Mouse (Mus musculus): ENCODE data around the gene Fam107b.

Gene Fam107b

GRCm38 (mm10) chr2:3739351-3739961 is 169.2 kb downstream of the Fam107b start:
- DNase-seq (ENCODE audit: low read depth, low spot score): no peak

- no peak for DNase-seq (ENCODE audit: low read depth, low spot score)
Observed at GRCm38 (mm10) chr2:3740256-3740655, 170.0 kb downstream of the Fam107b start.

DNA sequence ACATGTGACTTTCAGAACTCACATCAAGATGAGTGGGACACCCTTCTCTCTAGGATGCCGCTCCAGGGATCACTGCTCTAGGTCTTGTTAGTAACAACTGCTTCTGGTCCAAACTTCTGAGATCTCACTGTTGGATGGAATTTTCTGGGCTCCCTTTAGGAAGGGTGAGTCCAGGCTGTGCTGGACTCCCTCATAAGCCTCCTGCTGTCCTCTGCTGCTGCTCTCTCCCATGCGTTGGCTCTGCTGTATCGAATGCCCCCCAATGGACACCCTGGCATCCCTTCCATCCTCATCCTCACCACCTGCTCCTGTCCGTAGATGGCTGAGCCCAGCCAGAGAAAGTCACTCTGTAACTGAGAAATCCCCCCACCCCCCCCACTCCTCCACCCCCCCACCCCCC is 170.4 kb downstream of the Fam107b start:
- DNase-seq (ENCODE audit: low read depth, low spot score): no peak

DNA sequence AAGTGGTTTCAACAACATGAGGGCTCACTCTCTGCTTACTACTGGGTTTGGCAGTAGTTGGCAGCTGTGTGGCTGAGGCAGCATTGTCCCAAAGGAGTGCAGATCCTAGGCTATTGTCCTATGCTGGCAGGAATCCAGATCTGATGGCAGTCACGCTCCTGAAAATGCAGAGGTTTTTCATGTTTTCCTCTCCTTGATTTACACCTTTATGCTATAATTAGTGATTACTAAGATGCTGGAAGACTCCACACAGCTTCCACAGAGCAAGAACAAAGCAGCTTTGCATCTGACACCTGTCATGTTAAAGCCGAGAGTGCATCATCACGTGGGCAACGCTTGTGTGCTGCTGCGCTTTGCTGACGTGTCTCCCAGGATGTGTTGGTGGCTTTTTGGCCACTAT is 172.2 kb downstream of the Fam107b start:
- DNase-seq (ENCODE audit: low read depth, low spot score): no peak

DNA sequence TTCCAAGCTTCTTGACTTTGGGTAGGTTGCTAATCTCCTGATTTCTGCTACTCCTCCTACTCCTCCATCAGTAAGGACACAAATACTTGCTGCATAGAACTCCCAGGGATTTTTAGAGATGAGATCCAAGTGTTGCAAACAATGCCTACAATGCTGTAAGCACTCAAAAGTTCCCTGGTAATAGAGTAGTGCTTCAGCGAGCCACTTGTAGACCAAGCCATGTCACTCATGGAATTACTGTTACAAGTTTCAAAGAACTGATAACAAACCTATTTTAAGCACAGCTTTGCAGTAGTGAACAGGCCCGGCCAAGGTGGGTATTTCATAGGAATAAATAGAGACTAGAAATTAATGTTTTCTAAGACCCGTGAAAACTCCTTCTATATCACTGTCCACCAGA is 174.8 kb downstream of the Fam107b start:
- DNase-seq (ENCODE audit: low read depth, low spot score): no peak

DNA sequence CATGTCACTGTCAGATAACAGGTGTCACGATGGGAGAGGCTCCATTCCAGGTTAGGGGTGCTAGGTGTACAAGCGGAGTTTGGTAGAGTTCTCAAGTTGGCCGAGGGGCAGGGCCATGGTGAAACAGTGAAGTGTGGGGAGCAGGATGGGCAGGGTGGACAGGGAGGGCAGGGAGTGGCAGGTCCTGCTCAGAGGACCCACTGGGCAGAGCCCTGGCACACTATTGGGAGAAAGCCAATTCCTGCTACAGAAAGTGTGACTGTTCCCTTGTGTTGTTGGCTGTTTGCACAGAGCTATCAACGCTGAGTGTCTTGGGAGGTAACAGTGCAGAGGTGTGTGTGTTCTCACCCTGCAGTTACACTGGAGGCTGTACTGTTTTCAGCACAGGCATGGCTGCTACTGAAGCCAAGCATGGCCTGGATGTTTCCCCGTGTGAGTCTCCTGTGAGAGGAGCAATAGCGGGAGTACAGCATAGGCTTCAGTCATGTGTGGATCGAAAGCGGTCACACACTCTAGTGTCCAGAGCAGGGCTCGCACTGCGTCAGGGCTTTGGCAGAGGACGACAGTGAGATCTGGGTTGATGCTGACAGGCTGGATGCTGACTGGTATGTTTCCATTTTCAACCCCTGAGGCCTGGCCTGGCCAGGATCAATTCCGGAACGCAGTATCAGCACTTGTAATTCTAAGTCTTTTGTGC is 175.8 kb downstream of the Fam107b start:
- DNase-seq (ENCODE audit: low read depth, low spot score): no peak

- no peak for DNase-seq (ENCODE audit: low read depth, low spot score)
Observed at GRCm38 (mm10) chr2:3748714-3749503, 178.6 kb downstream of the Fam107b start.

GRCm38 (mm10) chr2:3749504-3750024 is 179.3 kb downstream of the Fam107b start:
- DNase-seq (ENCODE audit: low read depth, low spot score): peak; percentile 32

- DNase-seq (ENCODE audit: low read depth, low spot score): no peak
Observed at GRCm38 (mm10) chr2:3750126-3750525, 179.8 kb downstream of the Fam107b start.

- DNase-seq (ENCODE audit: low read depth, low spot score): no peak
Observed at GRCm38 (mm10) chr2:3752365-3752764, 182.1 kb downstream of the Fam107b start.

- DNase-seq (ENCODE audit: low read depth, low spot score): no peak
Observed at GRCm38 (mm10) chr2:3752893-3753292, 182.6 kb downstream of the Fam107b start.

GRCm38 (mm10) chr2:3753749-3754148 is 183.5 kb downstream of the Fam107b start:
- no peak for DNase-seq (ENCODE audit: low read depth, low spot score)

GRCm38 (mm10) chr2:3755936-3756335 is 185.6 kb downstream of the Fam107b start:
- DNase-seq (ENCODE audit: low read depth, low spot score): no peak

DNA sequence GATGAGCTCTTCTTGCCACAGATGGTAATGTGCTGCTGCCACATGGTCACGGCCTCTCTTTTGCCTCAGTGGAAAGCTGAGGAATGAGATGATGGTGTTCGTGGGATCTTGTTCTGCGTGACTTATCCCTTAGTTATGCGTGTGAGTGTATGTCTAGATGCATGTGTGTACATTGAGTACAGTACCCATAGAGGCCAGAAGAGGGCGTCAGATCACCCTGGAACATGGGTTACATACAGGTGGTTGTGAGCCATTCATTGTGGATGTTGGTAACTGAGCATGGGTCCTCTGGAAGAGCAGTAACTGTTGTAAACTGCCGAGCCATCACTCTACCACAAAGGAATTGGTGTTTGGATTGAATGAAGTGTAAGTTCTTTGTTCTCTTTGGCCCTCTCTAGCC is 188.1 kb downstream of the Fam107b start:
- DNase-seq (ENCODE audit: low read depth, low spot score): no peak

- no peak for DNase-seq (ENCODE audit: low read depth, low spot score)
Observed at GRCm38 (mm10) chr2:3760234-3760836, 190.0 kb downstream of the Fam107b start.

DNA sequence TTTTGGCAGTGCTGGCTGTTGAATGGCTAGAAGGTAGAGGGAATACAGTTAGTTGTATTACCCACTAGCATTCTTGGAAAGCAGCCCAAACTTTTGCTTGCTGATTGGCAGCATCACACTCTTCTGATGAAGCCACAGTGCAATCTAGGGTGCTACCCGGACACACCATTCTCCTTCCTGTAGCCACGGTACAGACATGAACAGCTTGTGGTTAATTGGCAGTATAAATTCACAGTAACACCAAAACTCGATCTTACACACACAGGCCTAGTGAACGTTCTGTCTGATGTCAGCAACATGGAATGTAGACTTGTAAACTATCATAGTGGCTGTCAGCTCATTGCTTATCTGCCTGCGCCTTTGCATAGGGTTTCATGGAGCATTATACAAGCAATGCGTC is 193.8 kb downstream of the Fam107b start:
- no peak for DNase-seq (ENCODE audit: low read depth, low spot score)

DNA sequence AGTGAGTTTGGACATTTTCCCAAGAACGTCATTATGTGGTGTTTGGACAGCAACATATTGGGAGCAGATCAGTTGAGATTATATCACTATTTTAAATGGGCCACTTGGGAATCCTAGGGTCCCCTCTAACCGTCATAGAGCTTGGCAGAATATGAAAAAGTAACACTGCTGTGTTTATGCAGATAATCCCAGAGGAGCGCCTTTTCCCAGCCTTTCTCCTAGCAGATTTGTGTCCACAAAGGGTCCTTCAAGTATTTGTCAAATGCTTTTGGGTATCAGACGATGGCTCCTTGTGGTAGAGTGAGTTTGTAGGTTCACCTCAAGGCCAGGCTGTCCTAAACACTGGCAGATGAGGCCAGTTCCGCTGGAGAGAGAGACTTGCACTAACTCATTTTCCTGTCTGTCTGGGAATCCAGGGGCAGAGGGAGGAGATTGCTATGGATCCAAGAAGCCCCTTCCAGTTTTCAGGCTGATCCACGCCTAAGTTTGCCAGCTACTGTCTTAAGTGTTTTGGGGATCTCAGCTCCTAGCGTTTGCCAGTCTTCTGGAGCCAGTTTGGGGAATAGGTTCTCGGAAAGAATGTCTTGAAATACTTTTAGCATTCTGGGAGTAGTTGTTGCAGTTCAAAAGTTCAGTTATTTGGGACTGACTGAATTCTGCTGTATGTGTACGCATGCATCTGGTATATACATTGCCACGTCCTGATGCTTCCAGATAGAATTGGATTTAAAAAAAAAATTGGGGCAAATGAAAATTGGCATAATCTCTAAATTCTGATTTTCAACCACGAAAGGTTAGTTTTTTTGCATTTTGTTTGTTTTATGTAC is 195.9 kb downstream of the Fam107b start:
- no peak for DNase-seq (ENCODE audit: low read depth, low spot score)

DNA sequence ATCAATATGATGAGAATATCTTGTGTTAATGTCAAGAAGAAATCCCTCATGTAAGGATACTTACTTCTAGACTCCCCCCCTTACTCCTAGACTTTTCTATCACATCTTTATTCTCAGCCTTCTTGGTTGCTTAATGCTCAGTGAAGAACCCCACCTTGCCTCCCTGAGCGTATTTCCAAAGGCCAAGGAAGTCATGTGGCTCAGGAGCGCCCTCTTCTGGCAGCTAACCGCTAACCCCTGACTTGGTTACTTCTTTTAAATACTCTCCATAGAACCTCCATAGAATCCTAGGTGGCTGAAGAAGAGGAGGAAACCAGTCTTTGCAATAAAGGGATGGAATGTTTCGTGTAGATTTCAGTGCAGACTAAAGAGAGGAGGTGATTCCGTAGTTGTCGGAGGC is 199.0 kb downstream of the Fam107b start:
- DNase-seq (ENCODE audit: low read depth, low spot score): peak; percentile 83

DNA sequence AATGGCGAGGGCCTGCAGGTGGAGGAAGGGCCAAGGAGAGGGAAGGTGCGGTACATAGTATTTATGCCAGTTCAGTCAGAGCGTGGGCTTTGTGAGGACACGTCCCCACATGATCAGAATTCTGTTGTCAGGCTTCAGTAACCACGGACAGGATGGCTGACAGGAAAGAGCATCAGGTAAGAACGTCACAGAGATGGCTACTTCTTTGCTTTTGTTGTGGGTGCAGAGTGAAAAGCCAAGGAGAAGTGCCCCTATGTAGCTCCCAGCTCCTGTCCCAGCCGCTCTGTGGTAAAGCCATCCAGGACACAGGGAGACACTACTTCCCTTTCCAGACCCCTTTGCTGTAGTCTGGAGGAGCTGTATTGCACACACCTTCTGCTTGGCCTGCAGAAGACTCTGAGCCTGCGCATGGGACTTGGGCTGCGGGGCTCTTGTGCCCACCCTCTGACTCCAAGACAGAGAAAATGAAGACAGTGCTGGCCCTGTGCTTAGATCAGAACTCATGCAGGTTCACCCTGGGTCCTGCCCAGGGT is 199.6 kb downstream of the Fam107b start:
- no peak for DNase-seq (ENCODE audit: low read depth, low spot score)

- DNase-seq (ENCODE audit: low read depth, low spot score): no peak
Observed at GRCm38 (mm10) chr2:3770383-3770782, 200.1 kb downstream of the Fam107b start.

- DNase-seq (ENCODE audit: low read depth, low spot score): no peak
Observed at GRCm38 (mm10) chr2:3771483-3771882, 201.2 kb downstream of the Fam107b start.

Measured in A20 (cell line).